Mouse (Mus musculus) heart, postnatal 10 days (tissue): ENCODE data around the gene Prr22. TPM values are rescaled to one million over a fixed set of nuclear protein-coding genes. Genes with fewer than 3 reads are reported as not detected.
A peak's percentile ranks its signal among the peaks of the same experiment; 100 is the strongest.

Source experiments
- DNase-seq, 2 experiments: peaks; one replicate each; pipeline ENCODE4 v3.0.0; 2021
- intact Hi-C: fragments of 180-260 bp; cut with DNase I; formaldehyde crosslinking; loops from one replicate; pipeline ENCODE4 v1.15.1; 2025
- total RNA-seq, 2 experiments: library from RNA; stranded (reverse); gene quantifications; 2 replicates each; pipeline ENCODE4 v1.2.3; 2021

Prr22 gene
- total RNA-seq, 2 experiments from 2014 or later: 0.27 to 0.43 TPM

DNA sequence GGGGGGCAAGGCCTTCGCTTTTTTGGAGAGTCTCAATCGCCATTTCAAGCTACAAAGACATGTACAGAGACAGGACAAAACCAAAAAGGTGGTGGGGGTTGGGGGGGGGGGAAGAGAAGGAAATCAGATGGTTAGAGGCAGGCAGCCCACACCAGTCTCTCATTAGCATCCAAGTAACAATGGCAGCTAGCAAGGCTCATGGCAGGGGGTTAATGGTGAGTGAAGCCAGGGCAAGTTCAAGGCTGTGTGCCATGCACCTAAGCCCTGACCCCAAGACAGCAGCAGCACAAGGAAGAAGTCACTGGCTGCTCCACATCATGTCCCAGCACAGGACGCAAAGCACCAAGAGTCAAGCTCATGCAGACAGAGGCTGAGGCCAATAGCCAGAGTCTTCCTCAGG, 29.2 kb downstream of the Prr22 start:
- no peak for DNase-seq
- intact Hi-C loops: no loop called here

DNA sequence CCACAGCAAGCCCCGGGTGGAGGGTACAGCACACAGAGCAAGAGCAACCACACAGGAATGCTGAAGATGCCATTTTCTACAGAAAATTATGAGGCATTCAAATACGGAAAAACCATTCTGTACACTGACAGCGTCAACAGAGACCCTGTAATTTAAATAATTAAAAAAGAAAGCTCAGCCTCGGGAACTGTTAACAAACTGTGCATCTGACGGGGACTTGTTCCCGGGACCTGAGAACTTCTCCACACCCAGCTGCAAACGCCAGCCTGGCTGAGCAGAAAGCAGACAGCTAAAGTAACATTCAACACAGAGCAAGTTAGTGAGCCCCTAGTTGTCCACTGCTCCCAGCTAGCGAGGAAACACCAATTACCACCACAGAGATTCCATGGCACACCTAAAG, 32.0 kb downstream of the Prr22 start:
- intact Hi-C loops: loop anchor here (10.0 kb wide), 1 partner anchor 533 kb away; no protein-coding TSS in a partner anchor
- no peak for DNase-seq

DNA sequence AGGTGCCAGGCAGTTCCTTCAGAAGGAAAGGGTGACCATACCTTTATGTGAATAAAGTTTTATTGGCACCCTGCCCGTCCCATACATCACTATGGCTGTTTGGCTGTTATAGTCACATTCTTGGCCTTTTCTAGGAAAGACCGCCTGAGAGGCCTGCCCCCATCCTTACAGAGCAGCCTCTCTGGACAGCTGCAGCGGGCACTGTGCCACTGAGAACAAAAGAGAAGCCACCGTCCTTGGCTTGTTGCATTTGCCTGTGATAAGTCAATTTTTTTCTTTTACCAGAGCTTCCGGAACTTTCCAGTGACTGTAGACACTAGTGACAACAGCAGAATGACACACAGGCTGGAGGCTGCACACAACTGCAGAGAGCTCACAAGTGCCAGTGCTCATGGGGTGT, 34.9 kb downstream of the Prr22 start:
- DNase-seq: no peak
- intact Hi-C loops: loop anchor here (5.0 to 10.0 kb wide), 2 partner anchors 132 to 530 kb away; partner anchors contain the start of gene Mllt1

DNA sequence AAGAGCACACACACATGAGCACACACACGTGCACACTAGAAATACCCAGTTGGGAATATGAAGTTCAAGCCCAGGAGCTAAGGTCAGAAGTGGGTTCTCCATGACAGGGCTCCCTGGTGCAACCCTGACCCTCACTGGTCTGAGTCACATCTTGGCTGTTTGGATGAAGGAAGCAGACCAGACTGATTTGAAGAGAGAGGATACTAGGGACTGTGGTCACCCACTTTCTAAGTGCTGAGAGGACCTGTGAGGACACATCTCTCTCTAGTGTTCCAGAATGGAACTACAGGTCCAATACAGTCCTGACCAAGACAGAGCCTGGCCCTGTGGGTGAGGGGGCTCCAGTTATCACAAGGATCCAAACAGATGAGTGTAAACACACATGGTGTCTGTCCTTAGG, 35.7 kb downstream of the Prr22 start:
- intact Hi-C loops: loop anchor here (5.0 to 10.0 kb wide), 2 partner anchors 132 to 529 kb away; partner anchors contain the start of gene Mllt1
- DNase-seq: peak in 1 of 2 experiments; percentile 32

DNA sequence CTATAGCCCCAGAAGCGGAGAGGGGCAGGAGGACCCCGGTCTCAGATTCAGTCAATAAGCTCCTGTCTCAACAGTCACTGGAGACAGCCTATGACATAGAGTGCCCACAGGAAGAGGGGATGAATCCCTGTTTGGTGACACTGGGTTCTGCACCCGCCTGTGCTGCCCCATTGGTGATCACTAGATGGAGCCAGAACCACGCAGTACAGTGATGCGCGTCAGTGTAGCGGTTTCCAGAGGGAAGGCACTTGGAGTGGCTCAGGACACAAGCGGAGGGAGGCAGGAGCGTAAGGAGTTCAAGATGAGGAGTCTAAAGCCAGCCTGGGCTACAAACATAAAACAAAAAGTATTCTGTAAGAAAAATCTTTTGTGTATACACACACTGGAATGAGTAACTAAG, 38.5 kb downstream of the Prr22 start:
- intact Hi-C loops: loop anchor here (1.0 to 10.0 kb wide), 7 partner anchors 22 to 526 kb away; partner anchors contain the start of gene Mllt1
- DNase-seq: peak; percentile 89

DNA sequence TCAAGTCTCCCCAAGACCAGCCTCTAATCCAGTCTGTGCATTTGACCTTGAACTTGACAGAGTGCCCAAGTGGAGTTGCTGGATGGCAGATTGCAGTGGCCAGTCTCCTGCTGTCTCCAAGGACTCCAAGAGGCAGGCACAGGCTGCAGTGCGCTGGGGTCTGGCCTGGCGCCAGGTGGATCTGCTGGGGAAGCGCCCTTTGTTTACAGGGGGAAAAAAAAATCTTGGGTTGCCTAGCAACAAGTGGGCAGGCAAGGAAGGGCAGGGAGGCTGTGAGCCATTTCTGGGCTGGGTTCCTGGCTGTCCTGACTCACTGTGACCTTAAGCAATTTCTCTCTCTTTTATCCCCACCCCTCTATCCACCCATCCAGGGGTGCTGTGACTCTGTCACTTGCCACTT, 40.2 kb downstream of the Prr22 start:
- DNase-seq: peak; percentile 95 to 96
- intact Hi-C loops: no loop called here

DNA sequence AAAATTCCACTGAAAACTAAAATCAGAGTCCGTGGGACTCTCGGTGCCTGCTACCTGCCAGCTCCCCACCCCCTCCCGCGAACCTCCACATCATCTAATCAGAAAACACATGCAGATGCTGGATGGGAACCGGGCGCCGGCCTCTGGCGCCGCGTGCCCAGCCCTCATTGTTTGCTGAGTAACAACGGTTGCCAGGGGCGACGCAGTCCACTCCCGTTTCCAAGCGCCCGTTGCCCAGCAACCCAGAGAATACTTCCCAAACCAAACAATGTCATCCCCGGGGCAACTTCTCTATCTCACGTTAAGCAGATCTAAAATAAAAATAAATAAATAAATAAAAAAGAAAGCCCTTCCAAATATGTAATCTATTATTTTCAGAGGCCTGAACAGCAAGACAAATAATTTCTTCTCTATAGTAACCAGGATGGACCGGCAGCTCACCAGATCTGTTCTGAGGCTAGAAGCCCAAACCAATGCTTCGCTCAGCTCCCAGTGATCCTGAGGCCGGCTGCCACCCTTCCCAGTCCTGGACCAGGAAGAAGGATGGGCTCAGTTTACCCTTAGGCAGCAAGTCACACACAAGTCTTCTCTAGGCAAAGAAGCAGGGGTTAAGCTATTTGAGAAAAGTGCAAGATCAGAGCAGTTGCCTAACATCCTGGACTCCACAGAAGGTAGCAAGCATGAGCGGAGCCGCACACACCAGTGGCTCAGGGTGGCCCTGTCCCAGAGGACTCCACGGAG, 44.4 kb downstream of the Prr22 start:
- intact Hi-C loops: no loop called here
- DNase-seq: peak; percentile 93 to 94

DNA sequence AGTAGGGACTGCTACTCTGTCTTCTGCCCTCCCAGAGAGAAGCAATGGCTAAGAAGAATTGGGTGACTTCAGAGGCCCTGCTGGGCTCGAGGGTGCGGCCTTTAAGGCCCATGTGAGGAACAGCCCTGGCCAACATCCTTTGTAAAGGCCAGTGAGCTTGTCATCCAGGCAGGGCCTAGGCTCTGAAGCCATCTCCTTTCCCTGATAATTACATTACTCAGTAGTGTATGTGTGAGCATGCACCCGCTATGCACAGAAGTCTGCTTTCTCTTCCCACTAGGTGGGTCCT, 45.0 kb downstream of the Prr22 start:
- DNase-seq: peak; percentile 33
- intact Hi-C loops: no loop called here

DNA sequence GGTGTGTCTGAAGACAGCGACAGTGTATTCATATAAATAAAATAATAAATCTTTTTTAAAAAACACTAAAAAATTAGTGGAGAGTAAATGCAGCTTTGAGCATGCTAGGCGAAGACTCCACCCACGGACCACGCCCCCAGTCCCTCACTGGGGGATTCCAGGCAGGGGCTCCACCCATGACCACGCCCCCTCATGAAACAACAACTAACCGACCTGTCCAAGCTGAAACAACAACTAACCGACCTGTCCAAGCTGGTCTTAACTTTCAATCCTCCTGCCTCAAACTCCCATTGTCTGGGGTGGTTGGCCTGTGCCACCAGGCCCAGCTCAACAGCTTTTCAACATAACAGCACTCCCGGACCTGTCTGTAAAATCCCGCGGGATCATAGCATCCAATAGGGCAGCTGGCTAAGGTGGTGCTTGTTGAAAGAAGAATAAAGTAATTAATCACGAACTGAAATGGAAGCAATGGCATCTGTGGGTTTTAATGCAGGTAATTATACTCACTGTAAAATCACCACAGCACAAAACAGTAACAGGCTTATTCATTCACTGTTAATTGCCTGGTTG, 48.1 kb downstream of the Prr22 start:
- intact Hi-C loops: no loop called here
- peak in 1 of 2 experiments; percentile 38 for DNase-seq

DNA sequence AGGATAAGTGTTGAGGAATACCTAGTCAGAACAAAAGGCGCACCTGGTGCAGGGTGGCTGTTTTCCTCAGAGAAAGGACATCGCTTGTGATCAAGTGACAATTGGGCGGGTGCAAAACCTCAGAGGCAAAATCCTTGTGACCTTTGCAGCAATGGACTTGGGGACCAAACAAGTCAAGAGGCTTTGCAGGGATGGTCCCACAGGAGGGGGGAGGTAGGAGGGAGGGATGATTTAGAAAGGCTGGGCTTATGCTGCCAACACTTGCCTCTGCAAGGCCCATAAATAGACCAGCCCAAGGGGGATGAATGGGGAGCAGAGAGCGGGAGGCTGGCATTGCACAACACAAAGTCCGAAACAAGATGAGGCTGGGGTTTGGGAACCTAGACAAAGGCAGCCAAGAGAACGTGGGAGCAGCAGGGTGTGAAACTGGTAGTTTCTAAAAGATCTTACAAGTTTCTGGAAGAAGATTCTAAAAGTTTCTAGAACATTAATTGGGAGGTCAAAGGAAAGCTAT, 49.0 kb downstream of the Prr22 start:
- DNase-seq: peak in 1 of 2 experiments; percentile 21
- intact Hi-C loops: no loop called here

DNA sequence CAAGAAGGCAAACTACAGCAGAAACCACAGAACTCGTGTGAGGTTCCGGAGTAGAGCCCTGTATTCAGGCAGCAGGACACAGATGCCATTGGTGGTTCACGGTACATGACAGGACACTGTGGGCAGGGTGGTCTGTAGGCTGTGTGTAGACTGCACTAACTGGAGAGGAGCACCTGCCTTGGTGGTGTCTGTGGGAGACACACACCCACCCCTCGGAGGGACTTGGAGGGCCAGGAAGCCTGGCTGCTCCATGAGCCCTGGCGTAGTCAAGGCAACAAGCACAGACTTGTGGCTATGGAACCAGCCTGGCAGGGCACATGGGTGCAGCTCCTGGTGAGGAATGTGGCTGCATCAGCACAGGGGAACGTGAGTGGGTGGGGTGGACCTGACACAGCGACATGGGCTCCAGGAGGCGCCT, 49.7 kb downstream of the Prr22 start:
- peak; percentile 34 to 39 for DNase-seq
- intact Hi-C loops: no loop called here

Other genes with a start within 250 kb of the Prr22 start
- under 1 TPM in 1 of 2 experiments, not detected in 1; 0.60 TPM for gene Gm20219, start 215.9 kb upstream of the Prr22 start, total RNA-seq
- gene Safb2, start 185.7 kb upstream of the Prr22 start, total RNA-seq: 10 to 100 TPM; 55.7 to 56.8 TPM
- 10 to 100 TPM; 96.8 to 97.6 TPM for gene Safb, start 185.4 kb upstream of the Prr22 start, total RNA-seq
- 100 to 1,000 TPM; 338 to 370 TPM for gene 2410015M20Rik, start 160.5 kb upstream of the Prr22 start, total RNA-seq
- gene Rpl36, start 156.8 kb upstream of the Prr22 start, total RNA-seq: 100 to 1,000 TPM; 862 to 893 TPM
- gene Lonp1, start 143.4 kb upstream of the Prr22 start, total RNA-seq: 10 to 100 TPM; 93.9 to 99.2 TPM
- gene Catsperd, start 142.1 kb upstream of the Prr22 start, total RNA-seq: under 1 TPM in 1 of 2 experiments, not detected in 1; 0.22 TPM
- 10 to 100 TPM; 48.1 to 52.9 TPM for gene Ranbp3, start 97.0 kb upstream of the Prr22 start, total RNA-seq
- 100 to 1,000 TPM; 794 to 859 TPM for gene Ndufa11, start 52.5 kb upstream of the Prr22 start, total RNA-seq
- gene Vmac, start 52.2 kb upstream of the Prr22 start, total RNA-seq: 1 to 10 TPM; 5.4 to 9.8 TPM
- 10 to 100 TPM; 19.0 to 21.0 TPM for gene Nrtn, start 12.7 kb upstream of the Prr22 start, total RNA-seq
- 10 to 100 TPM; 21.0 to 23.0 TPM for gene Dus3l, start 5.5 kb upstream of the Prr22 start, total RNA-seq
- 10 to 100 TPM in 1 of 2 experiments, 1 to 10 TPM in 1; 6.5 to 10.5 TPM for gene Rfx2, start 60.8 kb downstream of the Prr22 start, total RNA-seq
- gene Acsbg2, start 104.2 kb downstream of the Prr22 start, total RNA-seq: not detected
- under 1 TPM; 0.10 to 0.12 TPM for gene 1700061G19Rik, start 105.2 kb downstream of the Prr22 start, total RNA-seq
- gene Mllt1, start 165.2 kb downstream of the Prr22 start, total RNA-seq: 10 to 100 TPM; 28.3 to 30.8 TPM
- gene Acer1, start 211.9 kb downstream of the Prr22 start, total RNA-seq: not detected
- gene Clpp, start 220.1 kb downstream of the Prr22 start, total RNA-seq: 10 to 100 TPM; 60.1 to 60.6 TPM
- gene Alkbh7, start 227.1 kb downstream of the Prr22 start, total RNA-seq: 10 to 100 TPM; 46.7 to 50.4 TPM
- not detected for gene Pspn, start 229.8 kb downstream of the Prr22 start, total RNA-seq
- 10 to 100 TPM; 29.0 to 30.0 TPM for gene Gtf2f1, start 241.0 kb downstream of the Prr22 start, total RNA-seq
- not detected for gene Gm17949, start 241.2 kb downstream of the Prr22 start, total RNA-seq